9 mouse cellular contexts compared by ENCODE assay signal in genomic region chrX:159526388-159526787, GRCm38 (mm10). TPM values are rescaled to one million over a fixed set of nuclear protein-coding genes. Genes with fewer than 3 reads are reported as not detected.
DNase-seq lines count a peak whose midpoint lies in the region; ATAC-seq lines count a peak whose summit lies in the region.
"Had no signal": no experiment of that assay in that cellular context is flagged by ENCODE, and none has a peak within 500 bp of the region (broad histone marks: within the 10 kb centered on the region; RNA-seq: fewer than 3 reads in every experiment).

Bclaf3 (plus strand) TSS chrX:159526688.

- no peak for DNase-seq in heart, postnatal 36 days
- no peak for DNase-seq in thymus, postnatal 0 days (ENCODE audit: low spot score)
- no peak for DNase-seq in thymus, postnatal 14 days
- DNase-seq in thymus, postnatal 4 days: no peak
- no peak for DNase-seq in urinary bladder, adult 18-20 months (ENCODE audit: low spot score in 2 of 2)
- DNase-seq: lung, postnatal 14 days had no signal

- ATAC-seq in heart, embryonic 13.5 days (ENCODE audit: extremely low read depth, insufficient number of reproducible peaks, low FRiP score, low TSS enrichment): no peak
- ATAC-seq in intestine, embryonic 15.5 days: no peak
- no peak for ATAC-seq in erythroblast, adult 5-6 weeks (replicated peaks; ENCODE audit: low FRiP score, poor library complexity, severe bottlenecking)

- no peaks in the 10 kb centered on the region for H3K4me1 ChIP-seq in heart, embryonic 13.5 days
- no peaks in the 10 kb centered on the region for H3K4me1 ChIP-seq in intestine, embryonic 15.5 days (replicated peaks)

- H3K27ac ChIP-seq in heart, embryonic 13.5 days (replicated peaks): no peak within 1 kb of the TSS
- H3K27ac ChIP-seq in intestine, embryonic 15.5 days: no peak within 1 kb of the TSS

- H3K36me3 ChIP-seq in heart, embryonic 13.5 days: no peaks in the 10 kb centered on the region
- H3K36me3 ChIP-seq in intestine, embryonic 15.5 days: no peaks in the 10 kb centered on the region

- H3K4me2 ChIP-seq in heart, embryonic 13.5 days: no peak within 1 kb of the TSS
- H3K4me2 ChIP-seq in intestine, embryonic 15.5 days (replicated peaks): no peak within 1 kb of the TSS

- 76% methylated on average over 6 of the region's 6 CpGs for WGBS in heart, embryonic 13.5 days
- 78% methylated on average over 6 of the region's 6 CpGs for WGBS in intestine, embryonic 15.5 days

- 0 out of 2 replicates have a peak, but pooled peaks cover 9% of the 10 kb centered on the region for H3K27me3 ChIP-seq in heart, embryonic 13.5 days (replicated peaks)
- no peaks in the 10 kb centered on the region for H3K27me3 ChIP-seq in intestine, embryonic 15.5 days (replicated peaks)

- intact Hi-C loops in heart, postnatal 36 days (cut with DNase I): no loop called here

- no peak within 1 kb of the TSS for H3K4me3 ChIP-seq in heart, embryonic 13.5 days
- H3K4me3 ChIP-seq in intestine, embryonic 15.5 days (replicated peaks): no peak within 1 kb of the TSS

- no peaks in the 10 kb centered on the region for H3K9me3 ChIP-seq in heart, embryonic 13.5 days
- no peaks in the 10 kb centered on the region for H3K9me3 ChIP-seq in intestine, embryonic 15.5 days

- no peak within 1 kb of the TSS for H3K9ac ChIP-seq in heart, embryonic 13.5 days
- no peak within 1 kb of the TSS for H3K9ac ChIP-seq in intestine, embryonic 15.5 days

RNA-seq across cellular contexts. Expression of gene Bclaf3, which starts in this region (rescaled TPM):
- 12.0 and 12.4 TPM in 2 replicates for polyA plus RNA-seq in heart, embryonic 13.5 days (2015; fragmentation: Nextera tagmentation; extraction: Ambion mirVana)
- total RNA-seq in heart, postnatal 36 days (2021): 1 to 10 TPM; 3.0 to 4.1 TPM
- polyA plus RNA-seq in thymus, postnatal 0 days (2015; fragmentation: Nextera tagmentation; extraction: Ambion mirVana): 16.4 and 19.0 TPM in 2 replicates
- polyA plus RNA-seq in intestine, embryonic 15.5 days (2015; fragmentation: Nextera tagmentation; extraction: Ambion mirVana): 13.3 and 16.0 TPM in 2 replicates
- 9.6 and 12.5 TPM in 2 replicates for total RNA-seq in erythroblast, adult 5-6 weeks (2015; ENCODE audit: low replicate concordance)
- total RNA-seq in erythroblast, adult 5-6 weeks (2017; ENCODE audit: low replicate concordance): 8.8 and 25.6 TPM in 2 replicates
